Mouse (Mus musculus): ENCODE data around the gene Tubg1. TPM values are rescaled to one million over a fixed set of nuclear protein-coding genes. Genes with fewer than 3 reads are reported as not detected.
"Not testable (repeated sequence)": the region's sequence is repeated elsewhere in the genome, so short reads cannot be mapped to it uniquely, and the experiment has no call there.

The Tubg1 gene
- polyA plus RNA-seq, 1 experiment from 2014 or later: 79.6 TPM

- no peak overlapping the region for H3K9ac ChIP-seq
- no peak for ATAC-seq (ENCODE audit: low FRiP score)
- WGBS: 50% methylated on average over 9 of the region's 9 CpGs
- no peaks in the 10 kb centered on the region for H3K9me3 ChIP-seq
- no peaks in the 10 kb centered on the region for H3K27me3 ChIP-seq
- H3K36me3 ChIP-seq: no peaks in the 10 kb centered on the region
- H3K4me3 ChIP-seq: no peak overlapping the region
- H3K27ac ChIP-seq: peak overlapping the region; percentile 69
- H3K4me2 ChIP-seq: no peak overlapping the region
- peaks cover 25% of the 10 kb centered on the region for H3K4me1 ChIP-seq (replicated peaks)
These were observed 29.7 kb downstream of the Tubg1 start for GRCm38 (mm10) chr11:101149178-101150105.

- WGBS: 41% methylated on average over 2 of the region's 2 CpGs
- Histone ChIP-seq H3K9me3 (no peaks in the 10 kb centered on the region), H3K4me3 (no peak overlapping the region), H3K27me3 (no peaks in the 10 kb centered on the region), H3K4me2 (no peak overlapping the region), H3K9ac (no peak overlapping the region), H3K27ac (no peak overlapping the region), H3K36me3 (no peaks in the 10 kb centered on the region), H3K4me1 (replicated peaks) (peaks cover 31% of the 10 kb centered on the region)
- ATAC-seq (ENCODE audit: low FRiP score): no peak
These were observed 31.3 kb downstream of the Tubg1 start for GRCm38 (mm10) chr11:101151063-101151462.

- Histone ChIP-seq H3K27me3 (peaks cover 8% of the 10 kb centered on the region), H3K36me3 (no peaks in the 10 kb centered on the region), H3K9me3 (no peaks in the 10 kb centered on the region), H3K9ac (no peak overlapping the region), H3K27ac (no peak overlapping the region), H3K4me3 (no peak overlapping the region), H3K4me1 (replicated peaks) (peaks cover 29% of the 10 kb centered on the region), H3K4me2 (no peak overlapping the region)
- no peak for ATAC-seq (ENCODE audit: low FRiP score)
- 81% methylated on average over 1 of the region's 1 CpGs for WGBS
These were observed 33.1 kb downstream of the Tubg1 start for GRCm38 (mm10) chr11:101152825-101153224.

- 0 out of 2 replicates have a peak, but pooled peaks cover 5% of the 10 kb centered on the region for H3K36me3 ChIP-seq
- no peak overlapping the region for H3K27ac ChIP-seq
- no peak overlapping the region for H3K4me3 ChIP-seq
- H3K9ac ChIP-seq: no peak overlapping the region
- ATAC-seq (ENCODE audit: low FRiP score): no peak
- H3K4me2 ChIP-seq: no peak overlapping the region
- H3K4me1 ChIP-seq (replicated peaks): peaks cover 19% of the 10 kb centered on the region
- H3K27me3 ChIP-seq: peaks cover 27% of the 10 kb centered on the region
- H3K9me3 ChIP-seq: no peaks in the 10 kb centered on the region
These were observed 34.9 kb downstream of the Tubg1 start for GRCm38 (mm10) chr11:101154648-101155047.

- Histone ChIP-seq H3K4me1 (replicated peaks) (peaks cover 17% of the 10 kb centered on the region), H3K36me3 (0 out of 2 replicates have a peak, but pooled peaks cover 5% of the 10 kb centered on the region), H3K9ac (no peak overlapping the region; the same call in 1 of the 2 replicates), H3K4me2 (peak overlapping the region; percentile 71), H3K27ac (peak overlapping the region; percentile 95), H3K27me3 (peaks cover 29% of the 10 kb centered on the region), H3K4me3 (peak overlapping the region; percentile 49; the same call in 1 of the 2 replicates), H3K9me3 (no peaks in the 10 kb centered on the region)
- no peak for ATAC-seq (ENCODE audit: low FRiP score)
- WGBS: 71% methylated on average over 6 of the region's 6 CpGs
These were observed 35.4 kb downstream of the Tubg1 start for GRCm38 (mm10) chr11:101155151-101155550.

- Histone ChIP-seq H3K36me3 (0 out of 2 replicates have a peak, but pooled peaks cover 6% of the 10 kb centered on the region), H3K4me1 (replicated peaks) (peaks cover 17% of the 10 kb centered on the region), H3K27ac (peak within 1 kb of the TSS; percentile 95), H3K9ac (peak within 1 kb of the TSS; percentile 83), H3K9me3 (no peaks in the 10 kb centered on the region), H3K4me2 (peak within 1 kb of the TSS; percentile 71), H3K27me3 (peaks cover 30% of the 10 kb centered on the region), H3K4me3 (peak within 1 kb of the TSS; percentile 49)
- peak; percentile 94 for ATAC-seq (ENCODE audit: low FRiP score)
- WGBS: 2% methylated on average over 36 of the region's 36 CpGs
These were observed 36.1 kb downstream of the Tubg1 start, which contains the start of gene Tubg2 for GRCm38 (mm10) chr11:101155728-101156371. Tubg2 (plus strand) TSS chr11:101155907.

- not testable (repeated sequence) for H3K9me3 ChIP-seq; H3K27ac ChIP-seq; H3K9ac ChIP-seq; H3K4me2 ChIP-seq; ATAC-seq (ENCODE audit: low FRiP score); H3K4me3 ChIP-seq
- peaks cover 47% of the 10 kb centered on the region for H3K36me3 ChIP-seq
- H3K4me1 ChIP-seq (replicated peaks): peaks cover 28% of the 10 kb centered on the region
- 86% methylated on average over 9 of the region's 10 CpGs for WGBS
- H3K27me3 ChIP-seq: peaks cover 73% of the 10 kb centered on the region
These were observed 40.4 kb downstream of the Tubg1 start for GRCm38 (mm10) chr11:101160151-101160550.

- not testable (repeated sequence) for H3K9ac ChIP-seq; H3K4me3 ChIP-seq; ATAC-seq (ENCODE audit: low FRiP score); H3K9me3 ChIP-seq; H3K4me2 ChIP-seq; H3K27ac ChIP-seq
- H3K36me3 ChIP-seq: peaks cover 51% of the 10 kb centered on the region
- H3K27me3 ChIP-seq: peaks cover 82% of the 10 kb centered on the region
- 76% methylated on average over 8 of the region's 8 CpGs for WGBS
- peaks cover 20% of the 10 kb centered on the region for H3K4me1 ChIP-seq (replicated peaks)
These were observed 41.3 kb downstream of the Tubg1 start for GRCm38 (mm10) chr11:101160981-101161505.

GRCm38 (mm10) chr11:101161551-101161950 is 41.8 kb downstream of the Tubg1 start:
- Histone ChIP-seq H3K9me3 (no peaks in the 10 kb centered on the region), H3K4me2 (no peak overlapping the region), H3K4me3 (no peak overlapping the region), H3K4me1 (replicated peaks) (peaks cover 15% of the 10 kb centered on the region), H3K36me3 (peaks cover 56% of the 10 kb centered on the region), H3K27ac (no peak overlapping the region), H3K27me3 (peaks cover 86% of the 10 kb centered on the region), H3K9ac (no peak overlapping the region)
- no peak for ATAC-seq (ENCODE audit: low FRiP score)
- WGBS: 87% methylated on average over 15 of the region's 15 CpGs

- Histone ChIP-seq H3K27ac (no peak overlapping the region), H3K4me2 (no peak overlapping the region), H3K27me3 (peaks cover 91% of the 10 kb centered on the region), H3K9ac (no peak overlapping the region), H3K4me3 (no peak overlapping the region), H3K4me1 (replicated peaks) (peaks cover 12% of the 10 kb centered on the region), H3K9me3 (no peaks in the 10 kb centered on the region), H3K36me3 (peaks cover 64% of the 10 kb centered on the region)
- ATAC-seq (ENCODE audit: low FRiP score): no peak
- 49% methylated on average over 5 of the region's 5 CpGs for WGBS
These were observed 42.6 kb downstream of the Tubg1 start for GRCm38 (mm10) chr11:101162301-101162700.

- Histone ChIP-seq H3K4me2 (no peak overlapping the region), H3K27ac (no peak overlapping the region), H3K9me3 (no peaks in the 10 kb centered on the region), H3K36me3 (peaks cover 68% of the 10 kb centered on the region), H3K27me3 (peaks cover 91% of the 10 kb centered on the region), H3K4me1 (replicated peaks) (peaks cover 12% of the 10 kb centered on the region), H3K9ac (no peak overlapping the region), H3K4me3 (no peak overlapping the region)
- 62% methylated on average over 5 of the region's 5 CpGs for WGBS
- no peak for ATAC-seq (ENCODE audit: low FRiP score)
These were observed 43.0 kb downstream of the Tubg1 start for GRCm38 (mm10) chr11:101162772-101163171.
